13 mouse cellular contexts compared by ENCODE assay signal in the genomic region with DNA sequence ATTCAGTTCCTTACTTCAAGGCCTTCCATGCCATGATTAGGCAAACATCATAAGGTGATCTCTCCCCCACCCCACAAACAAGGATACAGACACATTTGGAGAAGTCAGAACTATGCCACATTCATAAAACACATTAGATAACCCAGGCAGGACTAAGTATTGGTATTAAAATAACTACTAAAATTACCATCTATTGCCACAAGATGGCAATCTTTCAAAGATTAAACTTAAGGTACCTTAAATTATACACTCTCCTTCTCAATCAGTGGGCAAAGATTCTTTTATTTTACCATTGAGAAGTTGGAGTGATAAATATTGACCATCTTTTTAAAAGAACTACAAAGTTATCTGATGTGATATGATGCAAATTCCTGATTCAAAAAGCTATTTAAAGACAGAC.
A peak's percentile ranks its signal among the peaks of the same experiment; 100 is the strongest.
DNase-seq lines count a peak whose midpoint lies in the region; ATAC-seq and TF ChIP-seq lines count a peak whose summit lies in the region.
"Had no signal": no experiment of that assay in that cellular context is flagged by ENCODE, and none has a peak within 500 bp of the region (broad histone marks: within the 10 kb centered on the region; RNA-seq: fewer than 3 reads in every experiment).

No protein-coding gene starts in this region.

- TF ChIP-seq CTCF in forebrain, postnatal 0 days (IDR thresholded peaks at IDR 0.05; ENCODE audit: low read depth) = peak; percentile 52

- H3K27me3 ChIP-seq in forebrain, postnatal 0 days (ENCODE audit: insufficient read depth, low read length) = no peaks in the 10 kb centered on the region
- H3K27me3 ChIP-seq in forebrain, embryonic 11.5 days (ENCODE audit: control insufficient read depth, insufficient read depth, low read length) = no peaks in the 10 kb centered on the region
- H3K27me3 ChIP-seq in embryonic facial prominence, embryonic 14.5 days (replicated peaks; ENCODE audit: control insufficient read depth, insufficient read depth, low read length) = no peaks in the 10 kb centered on the region
- H3K27me3 ChIP-seq: kidney, embryonic 15.5 days; lung, embryonic 15.5 days; midbrain, embryonic 15.5 days had no signal

- no peak overlapping the region for H3K4me3 ChIP-seq in forebrain, postnatal 0 days (ENCODE audit: low read depth, low read length)
- H3K4me3 ChIP-seq in forebrain, embryonic 11.5 days (ENCODE audit: low read depth, low read length) = no peak overlapping the region
- H3K4me3 ChIP-seq in embryonic facial prominence, embryonic 14.5 days (ENCODE audit: low read depth, low read length) = no peak overlapping the region
- H3K4me3 ChIP-seq: kidney, embryonic 15.5 days; lung, embryonic 15.5 days; midbrain, embryonic 15.5 days had no signal

- H3K9me3 ChIP-seq in forebrain, postnatal 0 days (ENCODE audit: low read length) = no peaks in the 10 kb centered on the region
- H3K9me3 ChIP-seq in forebrain, embryonic 11.5 days (ENCODE audit: control insufficient read depth, low read length) = no peaks in the 10 kb centered on the region
- H3K9me3 ChIP-seq in embryonic facial prominence, embryonic 14.5 days (ENCODE audit: control insufficient read depth, low read length) = no peaks in the 10 kb centered on the region
- H3K9me3 ChIP-seq: kidney, embryonic 15.5 days; lung, embryonic 15.5 days; midbrain, embryonic 15.5 days had no signal

- H3K27ac ChIP-seq in forebrain, postnatal 0 days (ENCODE audit: low read depth, low read length) = no peak overlapping the region
- no peak overlapping the region for H3K27ac ChIP-seq in forebrain, embryonic 11.5 days (ENCODE audit: low read depth, low read length)
- no peak overlapping the region for H3K27ac ChIP-seq in embryonic facial prominence, embryonic 14.5 days (replicated peaks; ENCODE audit: low read depth, low read length)
- H3K27ac ChIP-seq: kidney, embryonic 15.5 days; lung, embryonic 15.5 days; midbrain, embryonic 15.5 days had no signal

- H3K4me1 ChIP-seq in forebrain, postnatal 0 days (ENCODE audit: insufficient read depth) = no peaks in the 10 kb centered on the region
- no peaks in the 10 kb centered on the region for H3K4me1 ChIP-seq in forebrain, embryonic 11.5 days (replicated peaks; ENCODE audit: control insufficient read depth, insufficient read depth, low read length)
- H3K4me1 ChIP-seq in embryonic facial prominence, embryonic 14.5 days (ENCODE audit: control insufficient read depth, insufficient read depth, low read length) = no peaks in the 10 kb centered on the region
- H3K4me1 ChIP-seq: lung, embryonic 15.5 days; midbrain, embryonic 15.5 days had no signal

- intact Hi-C loops in left cerebral cortex, postnatal 25 days (cut with DNase I) = loop anchor here (2.0 to 5.0 kb wide), 2 partner anchors 75 to 1193 kb away; a partner anchor contains a TSS

- DNase-seq in forebrain, postnatal 0 days = no peak
- DNase-seq in forebrain, embryonic 11.5 days (ENCODE audit: low spot score) = no peak
- peak; percentile 32 for DNase-seq in layer of hippocampus, adult 9-10 months (ENCODE audit: low spot score)
- no peak for DNase-seq in layer of hippocampus, postnatal 25 days (ENCODE audit: extremely low spot score in 1 of 2, low spot score in 1 of 2)
- peak; percentile 31 for DNase-seq in A20 (ENCODE audit: low read depth, low spot score)
- peak; percentile 37 for DNase-seq in embryonic facial prominence, embryonic 14.5 days (ENCODE audit: low spot score)
- no peak for DNase-seq in B cell, adult 2 months
- DNase-seq in left cerebral cortex, postnatal 25 days (ENCODE audit: low spot score in 2 of 2) = no peak
- DNase-seq: gastrocnemius, postnatal 25 days; heart, postnatal 14 days had no signal

- H3K36me3 ChIP-seq in forebrain, postnatal 0 days (ENCODE audit: insufficient read depth) = peaks cover 6% of the 10 kb centered on the region; the same call in 1 of the 2 replicates
- no peaks in the 10 kb centered on the region for H3K36me3 ChIP-seq in forebrain, embryonic 11.5 days (ENCODE audit: control insufficient read depth, insufficient read depth, low read length)
- no peaks in the 10 kb centered on the region for H3K36me3 ChIP-seq in embryonic facial prominence, embryonic 14.5 days (ENCODE audit: control insufficient read depth, insufficient read depth, low read length)
- H3K36me3 ChIP-seq: kidney, embryonic 15.5 days; lung, embryonic 15.5 days; midbrain, embryonic 15.5 days had no signal

- H3K4me2 ChIP-seq in forebrain, postnatal 0 days (ENCODE audit: low read depth) = no peak overlapping the region
- H3K4me2 ChIP-seq in forebrain, embryonic 11.5 days (ENCODE audit: low read depth, low read length, severe bottlenecking) = no peak overlapping the region
- no peak overlapping the region for H3K4me2 ChIP-seq in embryonic facial prominence, embryonic 14.5 days (ENCODE audit: low read depth, low read length)
- H3K4me2 ChIP-seq: kidney, embryonic 15.5 days; lung, embryonic 15.5 days; midbrain, embryonic 15.5 days had no signal

- H3K9ac ChIP-seq in forebrain, postnatal 0 days = no peak overlapping the region
- no peak overlapping the region for H3K9ac ChIP-seq in forebrain, embryonic 11.5 days (ENCODE audit: low read length)
- no peak overlapping the region for H3K9ac ChIP-seq in embryonic facial prominence, embryonic 14.5 days (ENCODE audit: low read depth, low read length)
- H3K9ac ChIP-seq: kidney, embryonic 15.5 days; lung, embryonic 15.5 days; midbrain, embryonic 15.5 days had no signal

- ATAC-seq in forebrain, postnatal 0 days = no peak
- no peak for ATAC-seq in forebrain, embryonic 11.5 days (replicated peaks; ENCODE audit: low FRiP score)
- ATAC-seq in embryonic facial prominence, embryonic 14.5 days (ENCODE audit: low read depth) = no peak
- ATAC-seq: midbrain, embryonic 15.5 days had no signal

Comparison
In these comparisons a context has a peak if more than half of its experiments do, and no peak if none do; other contexts are left out.
1. DNase-seq: peak in layer of hippocampus, adult 9-10 months (single experiment), A20 (single experiment) and embryonic facial prominence, embryonic 14.5 days (single experiment); none in forebrain, postnatal 0 days (single experiment), forebrain, embryonic 11.5 days (single experiment), layer of hippocampus, postnatal 25 days (0 of 2), B cell, adult 2 months (0 of 2) and left cerebral cortex, postnatal 25 days (0 of 2).